Mouse (Mus musculus): ENCODE data around the gene Homez.

DNA sequence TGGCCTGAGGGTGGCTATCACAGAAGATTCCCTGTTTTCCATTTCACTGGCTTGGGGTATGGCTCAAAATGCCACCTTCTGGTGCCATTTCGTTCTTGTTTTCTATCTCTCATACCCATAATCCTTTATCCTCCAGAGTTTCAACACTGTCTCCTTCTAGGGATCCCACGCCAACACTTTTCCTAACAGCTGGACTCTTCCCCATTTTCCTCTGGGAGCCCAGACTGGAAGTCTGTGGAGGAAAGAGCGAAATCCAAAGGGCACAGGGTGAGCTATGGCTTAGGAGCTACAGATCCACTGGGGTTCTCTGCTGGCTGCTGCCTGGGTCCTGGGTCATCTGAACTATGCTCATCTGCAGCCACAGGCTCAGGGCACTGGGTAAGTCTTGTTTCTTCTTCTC is 3.4 kb upstream of the Homez start:
- TF ChIP-seq CTCF (IDR thresholded peaks at IDR 0.05; ENCODE audit: low read depth, low read length) (no peak), EP300 (IDR thresholded peaks at IDR 0.05; ENCODE audit: insufficient read depth, low read depth, low read length) (no peak)

Measured in ES-Bruce4 (cell line).